26 mouse cellular contexts compared by ENCODE assay signal in the genomic region with DNA sequence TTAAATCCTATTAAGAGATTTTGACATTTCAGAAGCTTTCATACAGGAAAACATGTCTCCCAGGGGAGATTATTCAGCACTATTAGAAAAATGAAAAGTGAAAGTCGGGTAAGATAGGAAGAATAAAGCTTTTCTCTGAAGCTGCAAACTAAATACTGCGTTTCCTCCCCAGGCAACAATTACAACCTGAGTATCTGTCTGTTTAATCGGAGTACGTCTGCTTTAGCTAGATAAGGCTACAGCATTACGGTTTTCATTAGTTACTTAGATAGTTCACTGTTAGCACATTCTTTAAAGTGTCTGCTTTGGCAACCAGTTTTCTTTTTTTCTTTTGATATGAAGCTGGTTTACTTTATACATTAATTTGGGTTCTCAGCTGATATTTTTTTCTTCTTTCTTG. TPM values are rescaled to one million over a fixed set of nuclear protein-coding genes. Genes with fewer than 3 reads are reported as not detected.
A peak's percentile ranks its signal among the peaks of the same experiment; 100 is the strongest.
DNase-seq lines count a peak whose midpoint lies in the region; ATAC-seq and TF ChIP-seq lines count a peak whose summit lies in the region.
"Had no signal": no experiment of that assay in that cellular context is flagged by ENCODE, and none has a peak within 500 bp of the region (broad histone marks: within the 10 kb centered on the region; RNA-seq: fewer than 3 reads in every experiment).

No protein-coding gene starts in this region.

- peaks cover 16% of the 10 kb centered on the region for H3K36me3 ChIP-seq in liver, embryonic 11.5 days (ENCODE audit: control insufficient read depth, insufficient read depth, low read length)
- H3K36me3 ChIP-seq in MEL (ENCODE audit: control insufficient read depth in 1 of 2, insufficient read depth in 2 of 2, low read length in 2 of 2), result peaks cover 22 to 38% of the 10 kb centered on the region in 2 experiments
- H3K36me3 ChIP-seq in liver, embryonic 12.5 days, result peaks cover 38% of the 10 kb centered on the region

- peaks cover 51% of the 10 kb centered on the region for H3K79me2 ChIP-seq in MEL (ENCODE audit: control insufficient read depth, insufficient read depth, low read length, poor library complexity)

- H3K27me3 ChIP-seq in liver, embryonic 11.5 days (replicated peaks; ENCODE audit: control insufficient read depth, insufficient read depth, low read length), result no peaks in the 10 kb centered on the region
- H3K27me3 ChIP-seq in MEL (ENCODE audit: control insufficient read depth in 1 of 2, insufficient read depth in 2 of 2, low read length in 2 of 2), result no peaks in the 10 kb centered on the region
- H3K27me3 ChIP-seq in liver, embryonic 12.5 days (replicated peaks), result no peaks in the 10 kb centered on the region
- H3K27me3 ChIP-seq: embryonic facial prominence, embryonic 13.5 days; heart, embryonic 15.5 days; limb, embryonic 15.5 days had no signal

- WGBS in liver, embryonic 11.5 days, result 44% methylated on average over 5 of the region's 5 CpGs
- 27% methylated on average over 5 of the region's 5 CpGs for WGBS in liver, embryonic 12.5 days (ENCODE audit: insufficient replicate concordance)

- no peak overlapping the region for H3K4me3 ChIP-seq in liver, embryonic 11.5 days (ENCODE audit: low read depth, low read length)
- peak overlapping the region in 1 of 2 experiments; percentile 72; a peak in 2 of 4 replicates for H3K4me3 ChIP-seq in MEL (ENCODE audit: control insufficient read depth in 1 of 2, insufficient read depth in 1 of 2, low read depth in 2 of 2, low read length in 2 of 2)
- peak overlapping the region; percentile 28 for H3K4me3 ChIP-seq in liver, embryonic 12.5 days
- H3K4me3 ChIP-seq: embryonic facial prominence, embryonic 13.5 days; forebrain, embryonic 10.5 days; heart, embryonic 15.5 days; limb, embryonic 15.5 days had no signal

- DNase-seq in liver, embryonic 11.5 days (ENCODE audit: low spot score), result no peak
- DNase-seq in liver, result no peak
- DNase-seq in MEL (ENCODE audit: low read depth, low spot score), result peak; percentile 84
- DNase-seq in embryo, embryonic 9.5 days (ENCODE audit: extremely low spot score), result no peak
- DNase-seq: cerebellum, postnatal 10 days; forebrain, postnatal 0 days; kidney, adult 11 months; retina, postnatal 1 day had no signal

- no peak for TF ChIP-seq CTCF in MEL (IDR thresholded peaks at IDR 0.05 in 2 of 3, conservative IDR thresholded peaks at IDR 0.05 in 1 of 3; ENCODE audit: control insufficient read depth in 1 of 3, insufficient read depth in 1 of 3, low read depth in 2 of 3, low read length in 3 of 3, poor library complexity in 1 of 3, severe bottlenecking in 1 of 3)

- 0 out of 2 replicates have a peak overlapping the region, but pooled peaks have one; percentile 38 for H3K27ac ChIP-seq in liver, embryonic 11.5 days (ENCODE audit: low read depth, low read length)
- H3K27ac ChIP-seq in MEL (ENCODE audit: control insufficient read depth, low read depth, low read length), result peak overlapping the region; percentile 27
- peak overlapping the region; percentile 61 for H3K27ac ChIP-seq in liver, embryonic 12.5 days
- H3K27ac ChIP-seq: embryonic facial prominence, embryonic 13.5 days; forebrain, embryonic 10.5 days; heart, embryonic 15.5 days; kidney, postnatal 0 days; limb, embryonic 15.5 days; stomach, postnatal 0 days had no signal

- peak; percentile 70 for ATAC-seq in liver, embryonic 11.5 days (replicated peaks; ENCODE audit: low FRiP score)
- ATAC-seq in liver, embryonic 12.5 days, result peak; percentile 67
- ATAC-seq in megakaryocyte-erythroid progenitor cell, adult 5-6 weeks (replicated peaks; ENCODE audit: low FRiP score, low TSS enrichment, poor library complexity, severe bottlenecking), result peak; percentile 77
- no peak for ATAC-seq in inflammation-experienced regulatory T-cells, adult 6 months
- no peak for ATAC-seq in granulocyte monocyte progenitor cell, adult 5-6 weeks (replicated peaks; ENCODE audit: poor library complexity, severe bottlenecking)
- ATAC-seq: forebrain, postnatal 0 days; hindbrain, embryonic 16.5 days; lung, postnatal 0 days had no signal

- no peak overlapping the region for H3K9ac ChIP-seq in liver, embryonic 11.5 days (ENCODE audit: low read depth, low read length)
- peak overlapping the region; percentile 31; the same call in 1 of the 2 replicates for H3K9ac ChIP-seq in MEL (ENCODE audit: control insufficient read depth, low read depth, low read length, poor library complexity, severe bottlenecking)
- H3K9ac ChIP-seq in liver, embryonic 12.5 days, result peak overlapping the region; percentile 39; the same call in 1 of the 2 replicates
- H3K9ac ChIP-seq: embryonic facial prominence, embryonic 13.5 days; forebrain, postnatal 0 days; heart, embryonic 15.5 days; limb, embryonic 15.5 days had no signal

- no peak for TF ChIP-seq POLR2A in MEL (IDR thresholded peaks at IDR 0.05; ENCODE audit: control insufficient read depth in 1 of 2, insufficient read depth in 1 of 2, low read depth in 1 of 2, low read length in 2 of 2, poor library complexity in 1 of 2)

- TF ChIP-seq EP300 in MEL (IDR thresholded peaks at IDR 0.05; ENCODE audit: low read depth in 1 of 2, low read length in 2 of 2), result peak; percentile 83 to 88

- H3K4me1 ChIP-seq in liver, embryonic 11.5 days (replicated peaks; ENCODE audit: control insufficient read depth, insufficient read depth, low read length), result peaks cover 14% of the 10 kb centered on the region
- H3K4me1 ChIP-seq in MEL (ENCODE audit: control insufficient read depth in 1 of 2, insufficient read depth in 2 of 2, low read length in 2 of 2), result peaks cover 8 to 19% of the 10 kb centered on the region in 2 experiments
- peaks cover 51% of the 10 kb centered on the region for H3K4me1 ChIP-seq in liver, embryonic 12.5 days

- TF ChIP-seq RAD21 in MEL (IDR thresholded peaks at IDR 0.05; ENCODE audit: low read depth, low read length), result no peak

- peak overlapping the region; percentile 51 for H3K4me2 ChIP-seq in liver, embryonic 11.5 days
- peak overlapping the region; percentile 54 for H3K4me2 ChIP-seq in liver, embryonic 12.5 days
- H3K4me2 ChIP-seq: embryonic facial prominence, embryonic 13.5 days; heart, embryonic 15.5 days; limb, embryonic 15.5 days had no signal

- H3K9me3 ChIP-seq in liver, embryonic 11.5 days (ENCODE audit: control insufficient read depth, low read length), result no peaks in the 10 kb centered on the region
- H3K9me3 ChIP-seq in MEL (replicated peaks; ENCODE audit: insufficient read depth, low read length), result no peaks in the 10 kb centered on the region
- H3K9me3 ChIP-seq in liver, embryonic 12.5 days (replicated peaks), result no peaks in the 10 kb centered on the region
- H3K9me3 ChIP-seq: embryonic facial prominence, embryonic 13.5 days; forebrain, embryonic 10.5 days; heart, embryonic 15.5 days; limb, embryonic 15.5 days had no signal

TF ChIP-seq in MEL, 35 proteins besides CTCF, POLR2A, EP300 and RAD21 (continues in another document):
- TF ChIP-seq POLR2AphosphoS5 (IDR thresholded peaks at IDR 0.05; ENCODE audit: borderline replicate concordance, low read depth, low read length) (no peak), MEF2A (IDR thresholded peaks at IDR 0.05; ENCODE audit: extremely low read depth, insufficient replicate concordance, low read depth, low read length, poor library complexity, severe bottlenecking) (no peak), KAT2A (conservative IDR thresholded peaks at IDR 0.05; ENCODE audit: low read depth, low read length) (no peak), TCF12 (IDR thresholded peaks at IDR 0.05; ENCODE audit: low read depth, low read length) (peak; percentile 91), BHLHE40 (IDR thresholded peaks at IDR 0.05; ENCODE audit: borderline replicate concordance, low read depth, low read length) (peak; percentile 60; the same call in 1 of the 2 replicates), ZC3H11A (IDR thresholded peaks at IDR 0.05; ENCODE audit: low read depth, low read length) (no peak; the same call in 1 of the 2 replicates), USF2 (IDR thresholded peaks at IDR 0.05; ENCODE audit: borderline replicate concordance in 1 of 2, insufficient read depth in 1 of 2, low read depth in 1 of 2, low read length in 2 of 2) (no peak), POLR2AphosphoS2 (IDR thresholded peaks at IDR 0.05; ENCODE audit: low read length) (0 out of 2 replicates have a peak, but pooled peaks have one; percentile 33), MYB (IDR thresholded peaks at IDR 0.05; ENCODE audit: low read depth, low read length) (peak; percentile 59; the same call in 1 of the 2 replicates), MAZ (IDR thresholded peaks at IDR 0.05; ENCODE audit: low read depth, low read length) (0 out of 2 replicates have a peak, but pooled peaks have one; percentile 61), SMC3 (IDR thresholded peaks at IDR 0.05; ENCODE audit: low read depth, low read length) (no peak), MXI1 (IDR thresholded peaks at IDR 0.05; ENCODE audit: low read depth, low read length) (peak; percentile 84)

RNA-seq across cellular contexts. Expression of gene Psmb2, which starts 4.9 kb away (rescaled TPM):
- 535 and 555 TPM in 2 replicates for polyA plus RNA-seq in liver, embryonic 11.5 days (2014; fragmentation: Nextera tagmentation; extraction: Ambion mirVana)
- total RNA-seq in MEL (2012; rRNA removed), result 201 and 224 TPM in 2 replicates
- polyA plus RNA-seq in MEL (2012; ENCODE audit: insufficient read depth in 1 of 2, insufficient read length in 2 of 2, low read depth in 1 of 2, low replicate concordance in 2 of 2, missing spikeins in 1 of 2), result 100 to 1,000 TPM in 1 of 2 experiments, not detected in 1; 433 TPM
- 367 and 374 TPM in 2 replicates for polyA plus RNA-seq in liver, embryonic 12.5 days (2016; fragmentation: Nextera tagmentation; extraction: Ambion mirVana)
- 290 and 339 TPM in 2 replicates for total RNA-seq in megakaryocyte-erythroid progenitor cell, adult 5-6 weeks (2014; fragmentation: Nextera tagmentation)
- total RNA-seq in megakaryocyte-erythroid progenitor cell, adult 5-6 weeks (2017), result 111 and 188 TPM in 2 replicates
- polyA plus RNA-seq in inflammation-experienced regulatory T-cells, adult 6 months (2017; shearing (Covaris generic)), result 100 to 1,000 TPM; 279 to 433 (median 354) TPM
- total RNA-seq in granulocyte monocyte progenitor cell, adult 5-6 weeks (2014; fragmentation: Nextera tagmentation), result 295 and 328 TPM in 2 replicates
- 102 and 140 TPM in 2 replicates for total RNA-seq in granulocyte monocyte progenitor cell, adult 5-6 weeks (2017)

RNA-seq across cellular contexts. Expression of gene Tfap2e, which starts 53.7 kb away (rescaled TPM):
- polyA plus RNA-seq in liver, embryonic 11.5 days (2014; fragmentation: Nextera tagmentation; extraction: Ambion mirVana), result not detected in 2 replicates
- not detected in 2 replicates for total RNA-seq in MEL (2012; rRNA removed)
- polyA plus RNA-seq in MEL (2012; ENCODE audit: insufficient read depth in 1 of 2, insufficient read length in 2 of 2, low read depth in 1 of 2, low replicate concordance in 2 of 2, missing spikeins in 1 of 2), result under 1 TPM in 1 of 2 experiments, not detected in 1; 0.03 TPM
- polyA plus RNA-seq in liver, embryonic 12.5 days (2016; fragmentation: Nextera tagmentation; extraction: Ambion mirVana), result not detected in 2 replicates
- total RNA-seq in megakaryocyte-erythroid progenitor cell, adult 5-6 weeks (2014; fragmentation: Nextera tagmentation), result not detected in 2 replicates
- not detected in 2 replicates for total RNA-seq in megakaryocyte-erythroid progenitor cell, adult 5-6 weeks (2017)
- not detected for polyA plus RNA-seq in inflammation-experienced regulatory T-cells, adult 6 months (2017; shearing (Covaris generic))
- total RNA-seq in granulocyte monocyte progenitor cell, adult 5-6 weeks (2014; fragmentation: Nextera tagmentation), result not detected in 2 replicates
- total RNA-seq in granulocyte monocyte progenitor cell, adult 5-6 weeks (2017), result not detected in 2 replicates
- total RNA-seq: adrenal gland, adult 18-20 months; hematopoietic stem cell, adult 5-6 weeks; layer of hippocampus, adult 18-20 months; left cerebral cortex, postnatal 25 days had no signal
- polyA plus RNA-seq: embryonic facial prominence, embryonic 13.5 days; gonadal fat pad, adult 2 months; heart, embryonic 15.5 days; kidney, postnatal 0 days; lung, postnatal 0 days; thymus, postnatal 0 days had no signal

Comparison
In these comparisons a context has a peak if more than half of its experiments do, and no peak if none do; other contexts are left out.
1. ATAC-seq: peak in liver, embryonic 11.5 days (single experiment), liver, embryonic 12.5 days (single experiment) and megakaryocyte-erythroid progenitor cell, adult 5-6 weeks (single experiment); none in inflammation-experienced regulatory T-cells, adult 6 months (single experiment) and granulocyte monocyte progenitor cell, adult 5-6 weeks (single experiment).
2. Peak in every context shown above with its lines, with median percentiles within 50 percentile points of each other: H3K27ac ChIP-seq.